Mouse (Mus musculus): Measurements from ENCODE around the gene Igsf9.

- TF ChIP-seq CTCF (IDR thresholded peaks at IDR 0.05; ENCODE audit: low read depth) = no peak
- no peak for TF ChIP-seq EP300 (IDR thresholded peaks at IDR 0.05; ENCODE audit: low read depth)
Measured at GRCm38 (mm10) chr1:172456001-172456677, 25.4 kb upstream of the Igsf9 start.
